Mouse (Mus musculus): ENCODE data around the gene Col18a1. TPM values are rescaled to one million over a fixed set of nuclear protein-coding genes. Genes with fewer than 3 reads are reported as not detected.

Col18a1 gene
- total and polyA plus RNA-seq, 2 experiments from 2014 or later, result 20.0 to 47.5 TPM

DNA sequence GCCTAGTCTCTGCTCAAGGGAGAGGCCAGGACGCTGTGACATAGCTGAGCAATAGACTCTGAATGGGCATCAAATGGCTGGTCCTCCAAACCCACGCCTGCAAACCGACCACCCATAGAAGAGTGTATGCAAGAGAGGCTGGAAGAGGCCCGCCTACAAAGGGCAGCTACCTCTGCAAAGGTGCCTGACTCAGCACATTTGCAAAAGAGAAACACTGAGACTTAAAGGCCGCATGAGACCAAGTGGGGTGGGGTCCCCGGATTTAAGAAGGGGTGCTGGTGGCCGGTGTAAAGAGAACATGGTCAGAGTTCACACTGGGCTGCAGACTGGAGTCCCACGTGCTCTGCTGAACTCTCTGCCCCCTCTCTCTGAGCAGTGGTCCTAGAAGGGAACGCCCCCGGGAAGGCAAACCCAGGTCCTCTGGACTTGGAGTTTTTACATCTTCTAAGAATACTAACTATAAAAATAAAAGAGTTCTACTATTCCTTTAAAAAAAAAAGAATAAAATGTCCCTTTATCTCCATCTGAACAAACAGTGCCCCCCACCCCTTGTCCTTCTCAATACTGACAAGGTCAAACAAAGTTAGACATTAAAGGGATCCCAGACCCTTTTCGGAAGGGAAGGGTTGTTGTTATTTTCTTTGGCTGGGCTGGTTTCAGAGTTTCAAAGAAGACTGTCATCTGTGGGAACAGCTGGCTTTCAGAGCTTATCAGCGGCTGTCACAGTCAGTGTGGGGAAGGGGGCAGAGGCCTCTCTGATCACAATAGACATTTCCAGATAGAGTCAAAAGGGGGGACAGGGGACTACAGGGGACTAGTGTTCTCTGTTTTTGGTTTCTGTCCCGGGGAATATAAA lies 32.2 kb downstream of the Col18a1 start:
- ATAC-seq (no peak), DNase-seq (ENCODE audit: low spot score) (no peak)
- Histone ChIP-seq H3K4me1 (ENCODE audit: insufficient read depth, low read length) (peaks cover 24% of the 10 kb centered on the region), H3K9ac (replicated peaks; ENCODE audit: low read length) (no peak overlapping the region), H3K27me3 (ENCODE audit: insufficient read depth, low read length) (no peaks in the 10 kb centered on the region), H3K27ac (no peak overlapping the region), H3K4me3 (ENCODE audit: low read length) (no peak overlapping the region), H3K36me3 (ENCODE audit: insufficient read depth, low read length) (no peaks in the 10 kb centered on the region), H3K9me3 (ENCODE audit: low read length) (no peaks in the 10 kb centered on the region), H3K4me2 (ENCODE audit: low read depth, low read length) (no peak overlapping the region)
- 43% methylated on average over 13 of the region's 13 CpGs for WGBS
- no peak for TF ChIP-seq CTCF (IDR thresholded peaks at IDR 0.05; ENCODE audit: low read depth)

DNA sequence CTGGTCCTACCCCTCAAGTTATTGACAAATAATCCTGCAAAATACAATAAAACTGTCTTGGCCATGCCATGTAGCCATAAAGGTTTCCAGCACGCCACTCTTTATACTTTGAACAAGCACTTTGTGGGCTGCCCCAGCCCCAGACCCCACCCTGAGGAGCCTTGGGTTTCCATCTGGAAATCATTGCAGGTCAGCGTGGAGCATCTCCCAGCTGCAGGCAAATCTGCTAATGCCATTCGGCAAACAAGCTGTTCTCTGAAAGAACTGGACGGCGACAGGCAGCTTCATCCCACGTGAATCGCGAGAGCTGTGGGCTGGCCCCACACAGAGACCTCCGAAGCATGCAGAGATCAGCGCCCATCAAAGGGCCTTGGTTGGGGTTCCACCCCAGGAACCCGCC lies 34.2 kb downstream of the Col18a1 start:
- DNase-seq (ENCODE audit: low spot score) (no peak), ATAC-seq (no peak)
- H3K4me1 ChIP-seq (ENCODE audit: insufficient read depth, low read length), result peaks cover 24% of the 10 kb centered on the region
- H3K27ac ChIP-seq, result no peak overlapping the region
- H3K36me3 ChIP-seq (ENCODE audit: insufficient read depth, low read length), result no peaks in the 10 kb centered on the region
- no peaks in the 10 kb centered on the region for H3K27me3 ChIP-seq (ENCODE audit: insufficient read depth, low read length)
- 31% methylated on average over 11 of the region's 11 CpGs for WGBS
- no peak for TF ChIP-seq CTCF (IDR thresholded peaks at IDR 0.05; ENCODE audit: low read depth)
- H3K9ac ChIP-seq (replicated peaks; ENCODE audit: low read length), result no peak overlapping the region
- H3K9me3 ChIP-seq (ENCODE audit: low read length), result no peaks in the 10 kb centered on the region
- H3K4me2 ChIP-seq (ENCODE audit: low read depth, low read length), result no peak overlapping the region
- no peak overlapping the region for H3K4me3 ChIP-seq (ENCODE audit: low read length)

DNA sequence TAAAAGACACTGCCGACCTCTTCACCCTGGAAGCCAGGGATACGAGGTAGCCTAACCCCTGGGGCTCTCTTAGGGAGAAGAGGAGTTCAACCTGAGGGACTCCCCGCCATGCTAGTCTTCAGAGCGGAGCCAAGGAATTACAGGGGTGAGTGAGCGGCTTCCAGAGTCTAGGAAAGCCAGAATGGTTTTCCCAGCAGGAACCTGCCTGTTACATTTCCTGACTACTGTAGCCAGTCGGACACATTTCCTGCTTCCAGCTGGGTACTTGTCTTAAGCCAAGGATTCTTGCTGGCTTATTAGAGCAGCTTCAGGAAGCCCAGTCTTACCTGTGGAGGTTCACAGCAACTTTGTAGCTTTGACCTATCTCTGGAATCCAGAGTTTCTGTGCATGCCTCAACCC lies 34.8 kb downstream of the Col18a1 start:
- no peaks in the 10 kb centered on the region for H3K36me3 ChIP-seq (ENCODE audit: insufficient read depth, low read length)
- H3K4me1 ChIP-seq (ENCODE audit: insufficient read depth, low read length), result peaks cover 24% of the 10 kb centered on the region
- DNase-seq (ENCODE audit: low spot score) (peak; percentile 34), ATAC-seq (no peak)
- H3K4me2 ChIP-seq (ENCODE audit: low read depth, low read length), result no peak overlapping the region
- H3K9me3 ChIP-seq (ENCODE audit: low read length), result no peaks in the 10 kb centered on the region
- H3K27ac ChIP-seq, result no peak overlapping the region
- TF ChIP-seq CTCF (IDR thresholded peaks at IDR 0.05; ENCODE audit: low read depth), result no peak
- no peak overlapping the region for H3K4me3 ChIP-seq (ENCODE audit: low read length)
- no peak overlapping the region for H3K9ac ChIP-seq (replicated peaks; ENCODE audit: low read length)
- H3K27me3 ChIP-seq (ENCODE audit: insufficient read depth, low read length), result no peaks in the 10 kb centered on the region
- 37% methylated on average over 6 of the region's 6 CpGs for WGBS

DNA sequence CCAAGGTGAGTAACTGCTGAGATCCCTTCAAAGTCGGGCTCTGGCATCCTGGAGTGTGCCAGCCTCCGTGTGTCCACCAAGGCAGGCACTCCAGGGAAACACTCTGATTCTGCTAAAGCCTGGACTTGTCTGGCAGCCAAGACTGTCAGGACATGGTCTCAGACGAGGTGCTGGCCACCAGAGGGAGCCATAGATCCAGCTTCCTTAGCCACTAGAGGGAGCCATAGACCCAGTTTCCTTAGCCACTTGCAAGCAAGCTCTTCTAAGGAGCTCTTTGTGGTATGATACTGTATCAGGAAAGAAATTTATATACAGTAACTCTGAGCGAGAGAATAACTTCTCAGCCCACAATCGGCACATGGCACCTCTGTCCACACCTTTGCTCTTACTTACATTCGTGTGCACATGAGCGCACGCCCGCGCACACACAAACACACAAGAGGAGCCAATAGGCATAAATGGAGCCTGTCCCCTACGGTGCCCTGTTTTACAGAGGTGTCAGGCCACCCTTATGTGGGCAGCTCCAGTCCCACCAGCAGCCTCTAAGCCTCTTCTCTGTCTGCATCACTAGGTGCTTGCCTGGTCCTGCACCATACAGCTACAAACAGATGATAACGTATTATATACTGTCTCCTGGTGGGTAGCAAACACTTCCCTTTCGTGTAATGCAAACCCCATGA lies 35.6 kb downstream of the Col18a1 start:
- 40% methylated on average over 13 of the region's 13 CpGs for WGBS

GRCm38 (mm10) chr10:77129637-77130410 lies 36.5 kb downstream of the Col18a1 start:
- H3K27ac ChIP-seq, result peak overlapping the region; percentile 21
- H3K4me3 ChIP-seq (ENCODE audit: low read length), result no peak overlapping the region
- peaks cover 24% of the 10 kb centered on the region for H3K4me1 ChIP-seq (ENCODE audit: insufficient read depth, low read length)
- no peaks in the 10 kb centered on the region for H3K9me3 ChIP-seq (ENCODE audit: low read length)
- H3K36me3 ChIP-seq (ENCODE audit: insufficient read depth, low read length), result no peaks in the 10 kb centered on the region
- no peak for ATAC-seq
- peak; percentile 62 for DNase-seq (ENCODE audit: low spot score)
- H3K4me2 ChIP-seq (ENCODE audit: low read depth, low read length), result no peak overlapping the region
- no peak for TF ChIP-seq CTCF (IDR thresholded peaks at IDR 0.05; ENCODE audit: low read depth)
- 52% methylated on average over 6 of the region's 6 CpGs for WGBS
- H3K27me3 ChIP-seq (ENCODE audit: insufficient read depth, low read length), result no peaks in the 10 kb centered on the region
- H3K9ac ChIP-seq (replicated peaks; ENCODE audit: low read length), result no peak overlapping the region

More for the DNA sequence above, 35.6 kb downstream of the Col18a1 start:
- Histone ChIP-seq H3K9ac (replicated peaks; ENCODE audit: low read length) (no peak overlapping the region), H3K27ac (peak overlapping the region; percentile 21), H3K27me3 (ENCODE audit: insufficient read depth, low read length) (no peaks in the 10 kb centered on the region), H3K4me1 (ENCODE audit: insufficient read depth, low read length) (peaks cover 24% of the 10 kb centered on the region), H3K36me3 (ENCODE audit: insufficient read depth, low read length) (no peaks in the 10 kb centered on the region), H3K9me3 (ENCODE audit: low read length) (no peaks in the 10 kb centered on the region), H3K4me3 (ENCODE audit: low read length) (no peak overlapping the region), H3K4me2 (ENCODE audit: low read depth, low read length) (no peak overlapping the region)
- TF ChIP-seq CTCF (IDR thresholded peaks at IDR 0.05; ENCODE audit: low read depth), result peak; percentile 100
- peak; percentile 81 for ATAC-seq
- DNase-seq (ENCODE audit: low spot score), result peak; percentile 95

DNA sequence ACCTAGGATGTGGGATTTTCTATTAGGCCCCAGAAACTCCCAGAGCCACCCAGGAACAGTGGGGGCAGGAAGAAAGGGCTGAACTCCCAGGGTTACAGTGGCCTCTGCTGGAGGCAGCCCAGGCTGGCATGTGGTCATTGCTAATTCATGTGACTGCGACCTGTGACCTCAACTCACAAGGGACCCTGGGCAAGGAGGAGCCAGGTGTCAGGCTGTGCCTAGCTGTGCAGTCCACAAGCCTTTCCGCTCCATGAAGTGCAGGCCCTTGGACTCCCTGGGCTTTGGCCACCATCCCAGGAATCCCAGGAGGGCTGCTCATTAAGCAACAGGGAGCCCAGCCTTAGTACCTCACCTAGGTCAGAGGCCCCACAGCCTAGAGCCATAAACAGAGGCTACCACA lies 38.4 kb downstream of the Col18a1 start:
- no peaks in the 10 kb centered on the region for H3K9me3 ChIP-seq (ENCODE audit: low read length)
- H3K36me3 ChIP-seq (ENCODE audit: insufficient read depth, low read length), result no peaks in the 10 kb centered on the region
- no peak overlapping the region for H3K4me3 ChIP-seq (ENCODE audit: low read length)
- no peak overlapping the region for H3K9ac ChIP-seq (replicated peaks; ENCODE audit: low read length)
- whole genome bisulfite sequencing, result 73% methylated on average over 2 of the region's 2 CpGs
- H3K27me3 ChIP-seq (ENCODE audit: insufficient read depth, low read length), result no peaks in the 10 kb centered on the region
- no peak overlapping the region for H3K27ac ChIP-seq
- ATAC-seq (no peak), DNase-seq (ENCODE audit: low spot score) (no peak)
- peak; percentile 50 for TF ChIP-seq CTCF (IDR thresholded peaks at IDR 0.05; ENCODE audit: low read depth)
- H3K4me2 ChIP-seq (ENCODE audit: low read depth, low read length), result no peak overlapping the region
- H3K4me1 ChIP-seq (ENCODE audit: insufficient read depth, low read length), result peaks cover 24% of the 10 kb centered on the region
